Mouse (Mus musculus) spleen, postnatal 4 days (tissue): ENCODE measurements around the gene Carm1.
"Not testable (repeated sequence)": the region's sequence is repeated elsewhere in the genome, so short reads cannot be mapped to it uniquely, and the experiment has no call there.

Source experiments
- DNase-seq, 2 experiments: peaks; one replicate each; pipeline ENCODE4 v3.0.0; 2022; ENCODE audit warnings: low spot score in 2 of 2

The Carm1 gene

GRCm38 (mm10) chr9:21537009-21537408 is 9.7 kb upstream of the Carm1 start:
- DNase-seq, result no peak

- DNase-seq, result no peak
Measured at GRCm38 (mm10) chr9:21539981-21540753, 6.5 kb upstream of the Carm1 start.

- not testable (repeated sequence) for DNase-seq
Measured at GRCm38 (mm10) chr9:21542001-21542400, 4.7 kb upstream of the Carm1 start.

- no peak for DNase-seq
Measured at GRCm38 (mm10) chr9:21545351-21545915, 1.3 kb upstream of the Carm1 start.

GRCm38 (mm10) chr9:21545916-21546788 is 542 bp upstream of the Carm1 start:
- peak; percentile 100 for DNase-seq

- peak in 1 of 2 experiments; percentile 76 for DNase-seq
Measured at GRCm38 (mm10) chr9:21547075-21547941, 614 bp downstream of the Carm1 start.

GRCm38 (mm10) chr9:21551049-21551448 is 4.4 kb downstream of the Carm1 start:
- no peak for DNase-seq

GRCm38 (mm10) chr9:21553607-21554273 is 7.0 kb downstream of the Carm1 start:
- peak in 1 of 2 experiments; percentile 53 for DNase-seq

GRCm38 (mm10) chr9:21555198-21555742 is 8.6 kb downstream of the Carm1 start:
- no peak for DNase-seq

GRCm38 (mm10) chr9:21556996-21557395 is 10.3 kb downstream of the Carm1 start:
- no peak for DNase-seq

GRCm38 (mm10) chr9:21557556-21557955 is 10.9 kb downstream of the Carm1 start:
- DNase-seq, result no peak

GRCm38 (mm10) chr9:21558366-21558765 is 11.7 kb downstream of the Carm1 start:
- DNase-seq, result peak; percentile 82 to 83

GRCm38 (mm10) chr9:21559151-21559550 is 12.5 kb downstream of the Carm1 start:
- DNase-seq, result no peak

- no peak for DNase-seq
Measured at GRCm38 (mm10) chr9:21564420-21564819, 17.7 kb downstream of the Carm1 start.

- no peak for DNase-seq
Measured at GRCm38 (mm10) chr9:21565004-21565586, 18.4 kb downstream of the Carm1 start.

GRCm38 (mm10) chr9:21566538-21566937 is 19.8 kb downstream of the Carm1 start:
- DNase-seq, result no peak

- no peak for DNase-seq
Measured at GRCm38 (mm10) chr9:21567051-21567450, 20.4 kb downstream of the Carm1 start.

GRCm38 (mm10) chr9:21568657-21569255 is 22.1 kb downstream of the Carm1 start:
- no peak for DNase-seq

- no peak for DNase-seq
Measured at GRCm38 (mm10) chr9:21574012-21574801, 27.5 kb downstream of the Carm1 start.
